Mouse (Mus musculus) embryo, embryonic 11 days (tissue): ENCODE data around the gene Aggf1.
"Not testable (repeated sequence)": the region's sequence is repeated elsewhere in the genome, so short reads cannot be mapped to it uniquely, and the experiment has no call there.

Experiments
- DNase-seq: peaks from one replicate; pipeline ENCODE4 v3.0.0-alpha.2; 2015

Gene Aggf1

DNA sequence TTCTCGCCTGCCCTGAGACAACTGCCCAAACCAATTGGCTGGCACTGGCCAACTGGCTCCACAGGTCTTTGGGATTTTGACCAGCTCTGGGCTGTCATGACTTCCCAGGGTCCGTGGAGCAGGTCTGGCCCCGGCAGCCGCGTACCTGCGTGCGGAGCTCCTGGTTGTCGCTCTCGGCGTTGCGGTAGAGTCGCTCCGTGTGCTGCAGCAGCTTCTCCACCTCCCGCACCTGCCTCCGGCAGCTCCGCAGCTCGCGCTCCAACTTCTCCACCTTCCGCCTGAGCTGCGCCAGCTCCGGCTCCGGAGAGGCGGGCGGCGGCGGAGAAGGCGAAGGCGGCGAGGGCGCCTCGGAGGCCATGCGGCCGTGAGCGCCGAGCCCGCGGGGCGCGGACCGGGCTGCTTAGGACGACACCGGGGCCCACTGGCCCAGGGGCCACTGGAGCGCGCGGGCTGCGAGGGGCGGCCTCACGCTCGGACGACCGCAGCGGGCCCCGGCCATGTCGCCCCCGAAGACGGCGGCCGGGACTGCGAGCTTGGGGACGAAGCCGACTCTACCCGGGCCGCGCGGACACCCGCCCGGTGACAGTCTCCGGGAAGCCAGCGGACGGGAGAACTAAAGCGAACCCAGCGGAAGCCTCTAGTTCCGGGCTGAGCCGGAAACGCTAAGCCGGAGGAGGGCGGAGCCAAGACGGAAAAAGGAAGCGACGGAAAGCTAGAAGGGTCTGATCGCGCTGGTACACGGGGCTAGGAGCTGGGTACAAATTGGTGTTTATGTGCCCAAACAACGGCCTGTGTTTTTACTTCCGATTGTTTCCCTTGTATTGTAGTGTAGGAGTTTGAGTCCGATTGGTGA lies at the start of gene Aggf1:
Gene Aggf1 (minus strand): TSS at position 652 of the 853 bp plus-strand sequence.
- DNase-seq, result peak; percentile 96

DNA sequence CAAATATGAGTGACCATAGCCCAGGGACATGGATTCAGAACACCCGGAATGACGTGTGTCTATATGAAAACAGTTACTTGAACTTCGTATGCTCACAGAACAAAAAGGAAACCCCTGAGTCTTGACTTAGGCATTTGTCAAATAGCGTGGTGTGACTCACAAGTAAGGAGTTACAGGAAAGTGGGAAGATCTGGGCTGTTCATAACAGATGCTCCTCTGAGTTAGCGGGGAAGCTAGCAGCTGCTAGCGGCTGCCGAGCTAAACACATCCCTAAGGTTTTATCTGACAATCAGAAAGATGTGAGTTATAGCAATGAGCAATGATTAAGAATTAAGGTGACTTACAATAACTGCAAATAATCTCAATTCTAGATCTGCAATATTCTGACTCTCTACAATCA lies 49.8 kb upstream of the Aggf1 start:
- DNase-seq, result no peak

DNA sequence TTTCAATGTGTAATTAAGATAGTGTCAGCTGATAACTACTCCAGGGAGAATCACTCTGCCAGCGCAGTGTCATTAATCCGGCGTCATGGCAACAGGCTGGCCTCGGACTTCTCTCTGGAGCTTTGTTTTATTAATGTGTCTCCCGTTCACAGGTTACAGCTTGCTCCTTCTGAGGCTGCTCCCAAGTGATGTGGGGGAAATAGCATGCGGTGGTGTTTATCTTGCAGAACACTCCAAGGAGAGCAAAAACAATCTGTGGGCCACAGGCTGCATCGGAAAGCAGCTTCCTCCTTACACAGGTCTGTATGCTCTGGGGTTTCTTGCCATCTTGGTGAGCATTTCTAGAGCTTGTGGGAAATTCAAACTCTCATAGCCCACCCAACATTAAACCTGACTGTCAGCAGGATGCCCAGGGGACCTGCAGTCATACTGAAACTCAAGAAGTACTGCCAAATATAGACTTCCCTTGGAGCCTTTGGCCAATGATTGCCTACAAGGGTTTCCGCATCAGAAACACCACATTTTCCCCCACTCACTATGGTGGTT lies 44.1 kb upstream of the Aggf1 start:
- peak; percentile 43 for DNase-seq

DNA sequence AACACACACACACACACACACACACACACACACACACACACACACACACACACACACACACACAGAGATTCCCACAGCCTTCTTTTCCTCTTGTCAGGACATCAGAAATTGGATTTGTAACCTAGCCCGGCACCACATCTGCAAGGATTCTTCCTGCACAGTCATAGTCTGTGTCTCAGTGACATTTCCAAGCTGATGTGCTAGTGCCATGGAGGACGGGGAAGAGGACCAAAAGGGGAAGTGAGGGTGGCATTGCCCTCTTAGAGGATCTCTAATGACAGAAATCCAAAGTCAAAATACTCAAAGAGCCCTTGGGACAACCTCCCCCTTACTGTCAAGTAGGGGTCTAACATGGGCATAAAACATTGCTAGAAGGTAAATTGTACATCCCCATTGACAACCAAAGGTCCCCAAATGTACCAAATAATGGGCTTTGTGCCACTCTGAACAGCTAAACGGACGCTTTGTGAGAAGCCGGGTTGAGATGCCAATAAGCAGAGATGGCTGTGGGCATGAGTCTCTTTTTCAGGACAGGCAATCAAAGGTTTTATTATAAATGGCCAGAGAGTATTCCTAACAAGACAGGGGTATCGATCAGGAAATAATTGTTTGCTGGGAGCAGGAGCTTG lies 43.5 kb upstream of the Aggf1 start:
- DNase-seq, result no peak

DNA sequence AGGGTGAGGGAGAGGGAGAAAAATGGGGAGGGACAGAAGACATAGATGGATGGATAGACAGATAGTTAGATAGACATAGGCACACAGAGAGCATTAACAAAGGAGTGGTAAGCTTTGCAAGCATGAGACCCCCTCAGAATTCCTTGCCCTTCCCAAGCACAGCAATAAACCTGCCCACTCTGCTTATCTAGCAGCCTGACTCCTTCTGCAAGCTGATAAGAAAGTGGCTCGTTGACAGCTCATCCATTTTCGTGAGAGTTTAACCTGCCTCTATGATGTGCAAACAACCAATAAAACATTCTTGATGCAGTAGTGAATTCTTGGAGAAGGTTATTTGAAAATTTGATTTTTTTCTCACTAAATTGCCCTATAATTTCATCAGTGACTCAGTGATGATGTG lies 37.1 kb upstream of the Aggf1 start:
- no peak for DNase-seq

DNA sequence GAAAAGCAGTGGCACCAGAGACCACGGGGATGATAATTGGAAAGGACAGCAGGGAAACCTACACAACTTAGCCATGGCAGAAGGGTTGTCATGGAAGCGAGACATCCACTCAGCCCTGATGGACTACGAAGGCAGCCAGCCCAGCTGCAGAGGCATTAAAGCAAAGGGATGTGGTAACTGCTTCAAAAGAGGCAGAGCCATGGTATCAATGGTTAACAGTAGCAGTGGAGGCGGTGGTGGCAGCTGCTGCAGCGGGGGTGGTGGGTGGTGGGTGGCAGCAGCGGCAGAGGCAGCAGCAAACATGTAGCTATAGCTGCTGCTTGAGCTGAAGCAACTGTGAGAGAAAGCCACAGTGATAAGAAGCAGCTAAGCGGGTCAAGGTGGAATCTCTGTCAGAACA lies 18.1 kb upstream of the Aggf1 start:
- DNase-seq, result no peak

DNA sequence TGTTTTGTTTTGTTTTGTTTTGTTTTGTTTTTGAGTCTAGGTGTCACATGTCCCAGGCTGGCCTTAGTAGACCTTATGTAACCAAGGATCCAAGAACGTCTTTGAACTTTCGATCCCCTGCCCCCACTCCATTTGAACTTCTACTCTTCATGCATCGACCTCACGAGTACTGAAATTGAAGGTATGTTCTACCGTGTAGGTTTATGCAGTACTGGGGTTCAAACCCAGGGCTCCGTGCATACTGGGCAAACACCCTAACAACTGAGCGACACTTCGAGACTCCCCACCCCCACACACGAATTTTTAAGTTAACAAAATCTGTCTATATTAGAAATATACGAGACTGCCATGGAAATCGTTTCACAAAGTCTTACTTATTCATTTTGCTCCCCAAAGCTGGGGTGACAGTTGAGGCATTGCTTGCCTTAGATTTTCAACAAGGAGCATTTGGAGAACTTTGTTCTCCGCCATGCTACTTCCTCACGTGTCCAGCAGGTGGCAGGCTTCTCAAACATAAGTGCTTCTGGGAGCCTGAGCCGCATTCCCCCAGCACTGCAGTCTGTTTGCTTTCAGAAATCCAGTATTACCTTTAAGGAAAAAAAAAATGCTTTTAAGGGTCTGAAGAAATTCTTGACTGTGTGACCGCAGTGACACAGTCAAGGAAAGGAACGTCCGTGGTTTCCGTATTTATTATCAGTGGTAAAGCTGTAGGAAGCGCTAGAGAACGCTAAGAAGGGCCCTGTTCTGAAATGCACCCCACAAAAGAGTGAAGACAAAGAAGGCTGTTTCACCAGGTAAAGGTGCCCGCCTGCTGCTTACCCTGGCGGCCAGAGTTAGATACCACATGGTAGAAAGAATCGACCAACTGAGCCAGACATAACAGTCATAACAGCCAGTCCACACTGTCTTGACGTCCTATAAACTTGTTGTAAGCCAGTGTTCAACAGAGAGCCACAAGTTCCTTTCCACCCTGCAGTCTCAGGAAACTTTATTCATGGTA lies 15.0 kb upstream of the Aggf1 start:
- peak; percentile 88 for DNase-seq

DNA sequence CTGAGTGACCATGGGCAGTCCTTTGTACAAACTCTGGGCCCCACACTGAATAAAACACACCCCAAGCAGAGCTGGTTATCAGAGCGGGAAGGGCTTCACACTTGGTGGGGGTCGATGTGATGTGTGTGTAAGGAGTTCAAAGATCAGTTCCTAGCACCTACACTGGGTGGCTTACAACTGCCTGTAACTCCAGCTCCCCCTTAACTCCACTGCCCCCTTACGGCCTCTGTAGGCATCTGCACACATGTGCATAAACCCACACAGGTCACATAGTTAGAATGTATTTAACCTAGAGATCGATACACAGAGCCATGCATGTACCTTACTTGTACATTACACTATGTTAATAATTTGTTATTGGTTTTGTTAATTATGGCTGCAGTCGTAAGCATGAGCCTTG lies 13.1 kb upstream of the Aggf1 start:
- DNase-seq, result no peak

DNA sequence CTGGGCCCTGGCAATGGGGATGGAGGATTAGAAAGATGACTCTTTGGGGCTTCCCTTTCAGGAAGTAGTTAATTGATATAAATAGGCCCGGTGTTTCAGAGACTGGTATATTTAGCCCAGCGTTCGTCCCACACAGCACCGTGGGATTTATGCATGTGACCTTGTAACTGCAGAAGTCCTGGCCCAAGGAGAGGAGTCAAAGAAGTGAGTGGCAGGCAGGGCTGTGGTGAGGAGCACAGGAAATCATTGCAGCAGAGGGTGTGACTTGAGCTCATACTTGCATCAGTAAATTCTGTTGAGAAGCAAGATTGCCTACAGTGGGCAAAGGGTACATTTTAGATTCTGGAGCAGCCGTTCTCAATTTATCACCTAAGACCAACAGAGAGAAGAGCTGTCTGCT lies 7.3 kb upstream of the Aggf1 start:
- DNase-seq, result no peak

DNA sequence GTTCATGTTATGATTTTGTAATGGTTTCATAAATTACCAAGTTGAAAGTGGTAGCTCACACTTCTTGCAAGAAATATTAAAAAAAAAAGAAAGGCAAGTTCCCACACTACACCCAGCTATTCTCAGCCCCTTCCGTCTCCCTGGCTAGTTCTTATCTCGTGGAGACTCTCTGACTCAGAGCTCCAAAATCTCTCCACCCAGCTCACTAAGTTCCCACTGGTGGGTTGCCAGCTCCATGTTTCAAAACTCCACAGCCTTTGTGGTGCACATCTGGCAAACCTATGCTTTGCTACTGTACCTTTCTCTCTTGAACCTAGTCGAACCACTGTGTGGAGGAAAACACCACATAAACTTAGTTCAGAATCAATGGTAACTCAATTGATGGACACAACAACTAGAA lies 3.5 kb upstream of the Aggf1 start:
- DNase-seq, result no peak

DNA sequence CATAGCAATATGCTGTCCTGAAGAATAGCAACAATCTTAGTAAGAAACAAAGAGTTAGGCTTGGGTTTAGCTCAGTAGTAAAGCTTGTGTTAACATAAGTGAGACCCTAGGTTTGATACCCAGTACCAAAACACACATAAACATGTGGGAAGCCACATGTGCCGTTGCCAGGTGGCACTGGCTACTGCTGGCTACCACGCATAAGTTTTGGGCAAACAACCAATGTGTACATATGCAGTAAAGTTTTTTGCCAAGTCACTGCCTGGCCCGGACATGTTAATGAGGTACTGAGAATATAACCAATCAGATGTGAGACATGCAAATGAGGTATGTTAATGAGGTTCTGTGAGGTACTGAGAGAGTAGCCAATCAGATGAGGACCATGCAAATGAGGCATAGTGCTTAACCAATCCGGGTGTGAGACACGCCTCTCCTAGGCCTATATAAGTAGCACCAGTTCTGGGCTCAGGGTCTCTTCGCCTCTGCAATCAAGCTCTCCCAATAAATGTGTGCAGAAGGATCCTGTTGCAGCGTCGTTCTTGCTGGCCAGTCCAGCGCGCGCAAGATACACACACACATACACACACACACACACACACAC lies 1.6 kb upstream of the Aggf1 start:
- DNase-seq, result not testable (repeated sequence)

DNA sequence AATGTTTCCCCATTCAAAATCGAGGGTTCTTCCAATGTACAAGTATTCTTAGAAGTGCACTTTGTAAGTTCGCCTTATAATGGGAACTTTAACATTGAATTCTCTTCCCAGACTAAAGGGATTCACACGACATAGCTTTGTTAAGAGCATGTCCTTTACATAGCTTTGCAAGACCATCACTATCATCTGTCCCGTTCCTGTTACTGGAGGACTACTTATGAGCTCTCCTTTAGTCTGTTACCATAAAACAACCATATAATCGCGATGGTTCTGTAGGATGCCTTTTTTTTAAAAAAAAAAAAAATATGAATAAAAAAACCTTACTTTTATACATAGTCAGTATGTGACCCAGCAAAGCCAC lies 382 bp upstream of the Aggf1 start:
- DNase-seq, result no peak

DNA sequence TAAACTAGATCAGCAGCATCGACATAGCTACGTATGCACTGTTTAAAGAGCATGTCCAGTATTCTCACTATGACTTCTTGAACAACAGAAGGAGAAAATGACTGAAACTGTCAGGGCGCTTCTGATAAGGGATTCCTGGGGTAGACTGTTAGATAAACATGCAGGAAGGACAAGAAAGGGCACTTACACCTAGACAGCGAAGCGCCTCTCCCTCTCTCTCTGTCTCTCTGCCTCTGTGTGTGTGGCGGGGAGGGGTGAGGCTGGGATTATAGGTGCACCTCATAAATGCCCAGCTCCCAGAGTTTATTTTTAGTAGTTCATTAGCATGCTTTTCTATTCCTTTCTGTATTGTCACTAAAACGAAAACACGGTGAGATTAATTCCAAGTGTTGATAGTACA lies 8.8 kb downstream of the Aggf1 start:
- DNase-seq, result no peak

DNA sequence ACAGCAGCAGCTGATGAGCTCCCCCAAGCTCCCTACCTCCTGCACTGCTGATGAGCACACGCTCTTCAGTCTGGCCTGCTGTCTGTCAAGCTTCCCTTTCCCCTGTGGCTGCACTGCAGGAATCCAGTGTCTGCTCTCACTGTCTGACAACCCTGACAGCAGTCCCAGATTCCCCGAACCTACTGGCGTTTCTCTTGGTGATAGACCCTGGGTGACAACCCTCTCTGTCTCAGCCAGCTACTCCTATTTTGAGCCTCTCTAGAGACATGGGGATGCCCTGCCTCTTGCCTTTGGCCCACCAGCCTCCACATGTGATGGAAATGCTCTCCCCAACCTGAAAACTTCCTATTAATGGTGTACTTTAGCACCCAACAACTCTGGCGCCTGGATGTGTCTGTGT lies 11.7 kb downstream of the Aggf1 start:
- DNase-seq, result no peak

DNA sequence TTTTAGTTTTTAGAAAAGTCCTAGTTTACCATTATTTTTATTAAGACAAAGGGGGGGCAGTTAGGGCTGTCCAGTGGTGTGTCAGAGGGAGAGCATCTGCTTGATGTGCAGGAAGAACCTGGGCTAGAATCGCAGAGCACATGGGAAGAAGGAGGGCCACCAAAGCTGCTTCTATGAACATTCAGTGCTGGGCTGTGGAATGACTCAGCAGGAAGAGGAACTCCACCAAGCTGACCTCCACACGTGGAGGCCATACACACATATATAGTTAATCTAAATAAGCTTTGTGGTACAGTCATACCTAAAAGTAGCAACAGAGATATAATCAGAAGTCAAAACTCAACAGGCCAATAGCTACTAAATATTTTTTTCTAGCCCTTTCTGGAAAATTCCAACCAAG lies 16.9 kb downstream of the Aggf1 start:
- no peak for DNase-seq

DNA sequence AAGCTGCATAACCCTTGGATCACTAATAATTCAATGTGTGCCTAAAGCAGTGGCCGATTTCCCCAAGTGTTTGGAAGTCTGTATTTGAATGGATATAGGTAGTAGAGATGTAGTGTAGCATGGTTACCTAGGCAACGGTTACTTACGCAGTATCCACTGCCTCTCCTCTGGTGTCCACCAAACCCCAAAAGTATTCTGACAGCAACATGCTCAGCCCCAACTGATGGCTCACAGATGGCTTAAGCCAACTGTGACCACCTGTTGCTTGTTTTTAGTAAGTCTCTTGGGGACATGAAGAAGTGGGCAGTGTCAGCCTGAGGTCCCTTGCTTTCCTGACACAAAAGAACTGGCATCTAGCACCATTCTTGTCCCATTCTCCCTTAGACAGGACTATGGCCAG lies 26.7 kb downstream of the Aggf1 start:
- DNase-seq, result no peak

DNA sequence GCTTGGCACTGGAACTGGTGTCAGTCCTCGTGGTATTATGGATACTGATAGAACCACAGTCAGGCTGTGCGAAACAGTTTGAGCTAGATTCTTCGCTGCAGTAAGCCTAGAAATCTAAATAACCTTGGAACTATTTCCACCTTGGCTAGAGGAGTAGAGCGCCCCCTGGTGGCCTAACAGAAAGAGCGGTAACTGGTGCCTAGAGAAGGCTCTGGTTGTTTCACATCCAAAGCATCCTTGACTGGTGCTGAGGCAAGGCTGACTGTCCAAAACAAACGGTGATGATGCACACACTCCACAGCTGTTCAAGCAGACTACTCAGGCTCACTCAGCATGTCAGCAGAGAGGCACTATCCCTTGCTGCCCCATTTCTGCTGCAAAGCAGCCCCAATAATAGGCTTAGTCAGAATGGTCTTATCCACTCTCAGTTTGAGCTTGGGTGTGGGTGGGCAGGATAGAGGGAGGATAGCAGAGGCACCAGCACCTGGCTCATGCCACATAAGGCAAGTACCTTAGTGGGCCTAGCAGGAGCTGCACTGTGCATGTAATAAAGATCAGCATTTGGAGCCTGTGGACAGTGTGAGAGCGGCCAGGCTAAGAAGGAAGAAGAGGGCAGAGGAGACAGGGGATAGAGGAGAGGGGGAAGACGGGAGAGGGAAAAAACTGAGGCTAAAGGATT lies 28.0 kb downstream of the Aggf1 start:
- DNase-seq, result peak; percentile 83

DNA sequence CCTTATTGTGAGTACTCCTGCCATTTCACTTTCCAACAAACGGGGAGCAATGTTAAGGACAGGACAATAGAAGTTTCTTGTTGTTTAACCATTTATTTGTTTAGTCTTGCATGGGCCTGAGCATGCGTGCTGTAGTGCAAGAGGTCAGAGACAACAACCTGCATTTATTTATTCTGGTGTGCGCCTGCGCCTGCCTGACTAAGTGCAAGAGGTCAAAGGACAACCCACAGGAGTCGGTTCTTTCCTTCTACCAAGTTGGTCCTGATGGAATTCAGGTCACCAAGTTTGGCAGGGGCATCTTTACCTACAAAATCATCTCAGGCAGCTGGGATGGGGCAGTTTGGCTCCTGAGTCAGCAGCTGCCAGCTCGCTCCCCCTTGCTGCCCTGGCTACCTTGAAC lies 29.3 kb downstream of the Aggf1 start:
- DNase-seq, result no peak

DNA sequence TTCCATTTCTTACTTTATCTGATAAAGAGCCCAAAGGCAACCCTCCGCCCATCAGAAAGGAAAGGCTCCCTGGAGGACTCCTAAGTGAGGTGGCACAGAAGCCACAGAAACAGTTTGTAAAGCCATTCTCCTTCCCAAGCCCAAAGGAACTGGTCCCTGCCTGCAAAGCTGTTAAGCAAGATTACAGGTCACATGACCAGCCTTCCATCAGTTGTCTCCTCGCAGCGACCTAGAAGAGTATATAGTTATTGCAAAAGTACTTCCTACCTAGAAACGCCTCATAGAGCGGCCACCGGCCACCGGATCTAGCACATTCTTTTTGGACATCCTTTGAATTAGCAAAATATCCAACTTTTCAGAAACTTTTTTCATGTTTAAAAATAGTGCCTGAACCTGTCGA lies 31.7 kb downstream of the Aggf1 start:
- DNase-seq, result no peak

DNA sequence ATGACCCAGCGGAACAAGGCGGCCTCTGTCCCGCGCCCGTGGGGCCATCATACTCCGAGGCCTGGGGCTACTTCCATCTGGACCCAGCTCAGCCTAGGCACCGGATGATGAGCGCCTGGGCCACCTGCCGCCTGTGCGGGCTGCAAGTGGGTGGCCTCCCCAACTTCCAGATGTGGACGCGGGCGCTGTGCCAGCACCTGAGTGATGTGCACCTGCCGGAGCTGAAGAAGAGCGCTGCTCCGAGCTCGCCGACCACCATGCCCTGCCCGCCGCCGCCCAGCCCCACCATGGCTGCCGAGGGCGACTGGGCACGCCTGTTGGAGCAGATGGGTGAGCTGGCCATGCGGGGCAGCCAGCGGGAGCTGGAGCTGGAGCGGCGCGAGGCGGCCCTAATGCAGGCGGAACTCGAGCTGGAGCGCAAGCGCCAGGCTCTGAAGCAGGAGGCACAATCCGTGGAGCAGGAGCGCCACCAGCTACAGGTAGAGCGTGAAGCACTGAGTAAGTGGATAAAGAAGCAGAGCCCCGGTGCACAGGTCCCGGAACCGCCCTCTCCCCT lies 39.0 kb downstream of the Aggf1 start:
- DNase-seq, result no peak

DNA sequence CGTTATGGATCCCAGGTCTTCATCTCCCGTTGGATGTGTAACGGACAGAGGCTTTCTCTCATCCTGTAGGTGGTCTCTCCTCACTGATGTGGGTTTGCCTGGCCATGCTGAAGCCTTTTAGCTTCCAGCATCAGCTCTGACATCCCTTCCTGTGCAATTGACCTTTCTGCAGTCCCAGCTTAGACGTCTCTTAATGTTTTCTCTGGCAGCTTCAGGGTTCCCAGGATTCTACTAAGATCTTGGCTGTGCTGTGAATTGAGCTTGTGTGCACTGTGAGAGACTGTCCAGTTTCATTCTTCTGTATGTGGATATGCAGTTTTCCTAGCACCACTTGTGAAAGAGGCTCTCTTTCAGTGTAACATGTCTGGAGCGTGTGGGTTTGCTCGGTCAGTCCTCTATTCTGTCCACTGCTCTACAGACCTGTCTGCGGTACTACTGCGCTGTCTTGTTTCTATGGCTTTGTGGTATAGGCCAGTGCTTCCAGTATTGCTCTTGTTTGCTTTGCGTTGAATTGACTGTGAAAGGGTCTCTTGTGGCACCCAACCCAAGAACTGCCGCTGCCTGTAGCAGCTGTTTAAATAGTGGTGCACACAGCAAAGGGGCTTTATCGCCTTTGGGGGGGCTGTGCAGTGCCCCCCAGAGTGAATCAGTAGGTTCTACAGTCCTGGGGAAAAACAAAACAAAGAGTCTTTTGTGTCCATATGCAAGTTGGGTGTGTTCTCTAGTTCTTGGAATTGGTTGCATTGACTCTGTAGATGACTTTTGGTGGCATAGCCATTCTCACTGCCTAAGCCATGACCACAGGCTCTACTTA lies 42.9 kb downstream of the Aggf1 start:
- no peak for DNase-seq
